In the genomic region with DNA sequence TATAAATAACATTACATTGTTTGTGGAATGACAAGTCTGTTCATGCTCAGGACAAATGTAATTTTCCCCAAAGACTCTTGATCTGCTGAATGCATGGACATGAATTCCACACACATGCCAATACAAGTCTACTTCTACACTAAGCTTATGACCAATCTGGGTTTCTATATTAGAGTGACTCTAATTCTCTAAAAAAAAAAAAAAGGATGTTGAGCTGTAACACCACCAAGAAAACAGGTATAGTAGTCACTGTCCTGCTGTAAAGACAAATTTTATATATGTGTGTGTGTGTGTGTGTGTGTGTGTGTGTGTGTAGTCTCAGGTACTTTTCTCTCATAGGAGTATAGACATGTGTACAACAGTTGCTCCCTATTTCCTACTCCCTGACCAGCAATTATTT, we compare ENCODE assay signal across 9 mouse cellular contexts. TPM values are rescaled to one million over a fixed set of nuclear protein-coding genes. Genes with fewer than 3 reads are reported as not detected.
DNase-seq lines count a peak whose midpoint lies in the region; ATAC-seq and TF ChIP-seq lines count a peak whose summit lies in the region.
"Had no signal": no experiment of that assay in that cellular context is flagged by ENCODE, and none has a peak within 500 bp of the region (broad histone marks: within the 10 kb centered on the region; RNA-seq: fewer than 3 reads in every experiment).

No protein-coding gene starts in this region.

- H3K27me3 ChIP-seq in C2C12 (ENCODE audit: control insufficient read depth, insufficient read depth, insufficient read length), result no peaks in the 10 kb centered on the region
- no peaks in the 10 kb centered on the region for H3K27me3 ChIP-seq in embryonic facial prominence, embryonic 10.5 days (replicated peaks; ENCODE audit: low read depth, poor library complexity, severe bottlenecking)
- no peaks in the 10 kb centered on the region for H3K27me3 ChIP-seq in hindbrain, postnatal 0 days (ENCODE audit: insufficient read depth, low read length)
- H3K27me3 ChIP-seq in midbrain, embryonic 12.5 days, result no peaks in the 10 kb centered on the region

- no peak overlapping the region for H3K27ac ChIP-seq in embryonic facial prominence, embryonic 10.5 days (replicated peaks)
- H3K27ac ChIP-seq in hindbrain, postnatal 0 days, result no peak overlapping the region
- H3K27ac ChIP-seq in midbrain, embryonic 12.5 days (replicated peaks), result no peak overlapping the region

- no peak for ATAC-seq in hindbrain, postnatal 0 days
- no peak for ATAC-seq in midbrain, embryonic 12.5 days (ENCODE audit: low FRiP score, low read depth)

- peaks cover 29% of the 10 kb centered on the region for H3K79me2 ChIP-seq in C2C12 (ENCODE audit: control insufficient read depth, insufficient read depth)

- H3K79me3 ChIP-seq in C2C12 (ENCODE audit: low read depth), result peaks cover 14% of the 10 kb centered on the region

- no peak overlapping the region for H3ac ChIP-seq in C2C12 (ENCODE audit: control insufficient read depth, insufficient read length, low read depth)

- peak overlapping the region; percentile 57 for H3K4me3 ChIP-seq in C2C12 (ENCODE audit: insufficient read depth, poor library complexity, severe bottlenecking)
- H3K4me3 ChIP-seq in embryonic facial prominence, embryonic 10.5 days, result peak overlapping the region; percentile 79
- peak overlapping the region; percentile 87; the same call in 1 of the 2 replicates for H3K4me3 ChIP-seq in hindbrain, postnatal 0 days (ENCODE audit: low read length)
- peak overlapping the region; percentile 77 for H3K4me3 ChIP-seq in midbrain, embryonic 12.5 days

- no peak overlapping the region for H3K9ac ChIP-seq in hindbrain, postnatal 0 days (replicated peaks; ENCODE audit: low read length)
- H3K9ac ChIP-seq in midbrain, embryonic 12.5 days (replicated peaks), result no peak overlapping the region

- no peak for DNase-seq in embryonic facial prominence, embryonic 10.5 days (ENCODE audit: low spot score)
- no peak for DNase-seq in hindbrain, postnatal 0 days (ENCODE audit: low spot score)
- DNase-seq in cerebellum, postnatal 10 days, result no peak
- no peak for DNase-seq in urinary bladder, postnatal 25 days (ENCODE audit: low spot score)
- DNase-seq in testis, postnatal 14 days (ENCODE audit: low spot score), result no peak
- DNase-seq: cerebellum, adult 11-12 months; heart, adult 2 months had no signal

- peaks cover 26% of the 10 kb centered on the region for H3K4me1 ChIP-seq in embryonic facial prominence, embryonic 10.5 days
- H3K4me1 ChIP-seq in hindbrain, postnatal 0 days (ENCODE audit: insufficient read depth, low read length), result no peaks in the 10 kb centered on the region
- H3K4me1 ChIP-seq in midbrain, embryonic 12.5 days, result peaks cover 10% of the 10 kb centered on the region

- H3K9me3 ChIP-seq in embryonic facial prominence, embryonic 10.5 days, result peaks cover 12% of the 10 kb centered on the region; the same call in 1 of the 2 replicates
- no peaks in the 10 kb centered on the region for H3K9me3 ChIP-seq in hindbrain, postnatal 0 days (ENCODE audit: low read length)
- no peaks in the 10 kb centered on the region for H3K9me3 ChIP-seq in midbrain, embryonic 12.5 days

- H3K36me3 ChIP-seq in C2C12 (ENCODE audit: control insufficient read depth, insufficient read depth), result peaks cover 25% of the 10 kb centered on the region
- H3K36me3 ChIP-seq in embryonic facial prominence, embryonic 10.5 days (replicated peaks), result peaks cover 37% of the 10 kb centered on the region
- no peaks in the 10 kb centered on the region for H3K36me3 ChIP-seq in hindbrain, postnatal 0 days (ENCODE audit: insufficient read depth, low read length)
- peaks cover 19% of the 10 kb centered on the region for H3K36me3 ChIP-seq in midbrain, embryonic 12.5 days

- peak overlapping the region; percentile 88; the same call in 1 of the 2 replicates for H3K4me2 ChIP-seq in hindbrain, postnatal 0 days (ENCODE audit: low read depth, low read length)
- peak overlapping the region; percentile 77 for H3K4me2 ChIP-seq in midbrain, embryonic 12.5 days (replicated peaks)

- TF ChIP-seq CTCF in C2C12 (IDR thresholded peaks at IDR 0.05; ENCODE audit: control insufficient read depth, insufficient read depth, insufficient read length), result no peak
- TF ChIP-seq CTCF in hindbrain, postnatal 0 days (IDR thresholded peaks at IDR 0.05; ENCODE audit: low read depth), result no peak

TF ChIP-seq in C2C12, 6 proteins besides CTCF, POLR2A, EP300 and RAD21:
- TF ChIP-seq MYOG (IDR thresholded peaks at IDR 0.05; ENCODE audit: control insufficient read depth, extremely low read depth, insufficient read length) (no peak), CEBPB (IDR thresholded peaks at IDR 0.05; ENCODE audit: low read depth) (no peak), MYOD1 (IDR thresholded peaks at IDR 0.05; ENCODE audit: control insufficient read depth, insufficient read length, low read depth) (no peak), FOSL1 (IDR thresholded peaks at IDR 0.05; ENCODE audit: insufficient read depth, low read length, poor library complexity, severe bottlenecking) (no peak), USF1 (IDR thresholded peaks at IDR 0.05; ENCODE audit: low read depth) (no peak)
TF ChIP-seq in C2C12: peak in this region for 0.

RNA-seq across cellular contexts. Expression of a gene that starts 1.3 kb away (rescaled TPM):
- 7.7 TPM for polyA plus RNA-seq in C2C12 (2012; fragmentation: generic; extraction: Trizol)
- 21.4 and 23.7 TPM in 2 replicates for polyA plus RNA-seq in embryonic facial prominence, embryonic 10.5 days (2016; fragmentation: Nextera tagmentation; extraction: Ambion mirVana)
- 8.4 and 12.7 TPM in 2 replicates for total RNA-seq in hindbrain, postnatal 0 days (2014; rRNA removed)
- polyA plus RNA-seq in hindbrain, postnatal 0 days (2015; fragmentation: Nextera tagmentation; extraction: Ambion mirVana), result 5.2 and 6.0 TPM in 2 replicates
- 30.5 and 30.9 TPM in 2 replicates for polyA plus RNA-seq in midbrain, embryonic 12.5 days (2016; fragmentation: Nextera tagmentation; extraction: Ambion mirVana)
